Mouse (Mus musculus) layer of hippocampus, adult 11-12 months (tissue): ENCODE measurements around the gene Tbck.

ENCODE experiments used
- DNase-seq: peaks from one replicate; pipeline ENCODE4 v3.0.0; 2022; ENCODE audit warnings: low spot score

The Tbck gene

DNA sequence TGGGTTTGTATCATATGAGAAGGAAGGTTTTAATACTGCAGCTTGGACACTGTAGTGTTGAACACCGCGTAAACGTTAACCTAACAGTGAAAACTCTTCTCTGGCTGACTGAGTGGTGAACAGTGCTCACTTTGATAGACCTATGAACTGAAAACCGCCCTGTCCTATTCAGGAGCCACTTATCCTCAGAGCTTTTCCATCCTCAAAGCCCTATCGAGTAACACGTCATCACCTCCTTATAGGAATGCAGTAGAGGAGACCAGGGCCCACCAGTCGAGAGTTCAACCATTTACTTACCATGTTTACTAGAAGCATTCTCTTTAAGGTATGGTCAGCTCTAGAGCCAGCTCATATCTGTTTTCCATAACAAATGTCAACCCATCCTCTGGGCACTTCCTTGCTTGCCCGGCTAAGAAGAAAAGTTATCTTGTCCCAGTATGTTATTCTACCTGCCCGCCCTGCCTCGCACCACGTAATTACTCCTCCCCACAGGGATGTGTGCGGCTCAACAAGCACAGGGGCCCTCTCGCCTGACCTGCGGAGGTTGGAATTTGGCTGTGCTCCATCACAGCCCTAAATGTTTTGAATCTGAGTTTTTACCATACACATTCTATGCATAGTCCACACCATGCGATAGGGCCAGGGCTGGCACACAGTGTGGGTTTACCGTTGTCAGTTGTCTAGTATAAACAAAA is 147.4 kb downstream of the Tbck start:
- DNase-seq = no peak

DNA sequence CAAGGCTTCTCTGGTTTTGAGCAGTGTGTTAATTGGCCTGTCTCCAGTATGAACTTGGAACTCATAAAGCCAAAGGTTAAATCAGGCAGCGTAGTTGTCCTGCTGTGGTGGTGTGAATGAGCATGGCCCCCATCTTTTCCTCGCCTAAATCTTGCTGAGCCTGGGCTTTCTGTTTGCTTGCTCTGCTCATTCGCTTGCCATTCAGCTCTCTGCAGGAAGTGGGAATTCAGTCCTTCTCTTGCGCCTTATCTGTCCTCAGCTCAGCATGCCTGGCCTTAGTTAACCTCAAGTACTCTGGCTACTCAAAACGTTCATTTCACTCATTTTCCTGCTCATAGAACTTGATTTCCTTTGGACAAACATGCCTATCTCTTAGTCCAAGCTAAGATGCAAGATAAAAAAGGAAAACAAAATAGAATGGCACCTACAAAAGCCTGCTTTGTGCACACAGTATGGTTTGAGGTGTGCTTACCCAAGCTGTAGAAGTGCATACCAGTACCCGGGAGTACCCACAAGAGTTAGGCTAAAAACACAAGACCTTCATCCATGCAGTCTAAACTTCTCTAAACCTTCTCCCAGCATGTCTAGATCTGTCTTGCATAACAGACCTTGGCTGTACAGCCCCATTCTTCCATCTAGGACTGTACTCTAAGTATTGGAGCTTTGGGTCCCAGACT is 151.3 kb downstream of the Tbck start:
- DNase-seq = no peak

DNA sequence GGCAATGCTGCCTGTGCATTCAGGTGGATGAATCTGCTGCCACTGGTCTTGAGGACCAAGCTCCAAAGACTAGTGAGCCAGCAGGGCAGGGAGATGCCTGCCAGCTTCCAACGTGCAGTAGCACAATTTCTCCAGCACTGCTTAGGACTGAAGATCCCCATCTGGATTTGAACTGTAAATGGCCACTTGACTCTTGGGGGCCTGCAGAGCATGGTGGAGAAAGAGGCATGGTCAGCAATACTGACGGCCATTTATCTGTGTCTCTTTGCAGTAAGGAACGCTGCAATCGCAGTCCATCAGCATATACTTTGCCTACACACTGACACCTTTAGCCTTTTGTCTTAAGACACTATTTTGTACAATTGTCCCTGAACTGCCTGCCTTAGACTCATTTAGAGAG is 153.2 kb downstream of the Tbck start:
- DNase-seq = no peak

DNA sequence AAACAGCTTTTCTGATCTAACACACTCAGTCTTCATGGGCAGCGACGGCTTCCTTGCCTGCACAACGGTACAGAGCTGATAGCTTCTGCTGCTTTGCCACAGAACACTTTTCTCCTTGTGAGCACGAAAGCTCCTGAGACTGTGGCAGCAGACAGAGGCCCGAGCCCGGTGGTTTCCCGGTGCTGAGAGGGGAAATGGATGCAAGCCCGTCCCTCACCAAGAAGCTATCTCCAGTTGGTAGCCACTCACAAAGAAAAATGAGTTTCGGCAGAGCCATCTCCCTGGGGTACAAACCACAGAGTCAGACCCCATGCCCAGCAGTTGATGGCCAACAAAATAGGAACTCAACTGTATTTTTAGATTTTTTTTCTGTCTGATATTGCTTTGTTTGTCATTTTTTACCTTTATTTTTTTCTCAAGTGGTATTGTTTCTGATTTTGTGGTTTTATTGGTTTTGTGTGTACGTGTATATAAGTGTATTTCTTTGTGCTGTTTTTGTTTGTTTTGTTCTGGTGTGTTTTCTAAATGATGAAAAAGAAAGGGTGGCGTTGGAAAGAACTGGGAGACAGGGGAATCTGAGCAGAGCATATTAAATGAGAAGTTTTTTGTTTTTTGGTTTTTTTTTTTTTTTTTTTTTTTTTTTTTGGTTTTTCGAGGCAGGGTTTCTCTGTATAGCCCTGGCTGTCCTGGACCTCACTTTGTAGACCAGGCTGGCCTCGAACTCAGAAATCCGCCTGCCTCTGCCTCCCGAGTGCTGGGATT is 154.9 kb downstream of the Tbck start:
- no peak for DNase-seq

DNA sequence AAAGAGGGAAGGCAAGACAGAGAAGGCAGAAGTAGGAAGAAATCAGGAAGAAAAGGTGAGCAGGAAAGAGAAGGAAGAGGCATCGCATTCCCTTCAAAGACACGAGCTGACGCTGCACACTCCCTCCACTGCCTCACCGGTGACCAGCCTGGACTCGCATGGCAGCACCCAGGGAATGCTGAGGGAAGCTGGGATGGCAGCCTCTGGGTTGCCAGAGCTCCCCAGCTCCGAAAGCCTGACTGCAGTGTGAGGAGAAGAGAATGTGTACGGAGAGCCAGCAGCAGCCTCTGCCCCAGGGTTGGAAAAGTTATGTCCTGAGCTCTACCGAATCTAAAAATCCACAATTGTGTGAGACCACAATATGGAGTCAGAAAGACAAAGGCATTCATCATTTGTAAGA is 155.6 kb downstream of the Tbck start:
- no peak for DNase-seq

DNA sequence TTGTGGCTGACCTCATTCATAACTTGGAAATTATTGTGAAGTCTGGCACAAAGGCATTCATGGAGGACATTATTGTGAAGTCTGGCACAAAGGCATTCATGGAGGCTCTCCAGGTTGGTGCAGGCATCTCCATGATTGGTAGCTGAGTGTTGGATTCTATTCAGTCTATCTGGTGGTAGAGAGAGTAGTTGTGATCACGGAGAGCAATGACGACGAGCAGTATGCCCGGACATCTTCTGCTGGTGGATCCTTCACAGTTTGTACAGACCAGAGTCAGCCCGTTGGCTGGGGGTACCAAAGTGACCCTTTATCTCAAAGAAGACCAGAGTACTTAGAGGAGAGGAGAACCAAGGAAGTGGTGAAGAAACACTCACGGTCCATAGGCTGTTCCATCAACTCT is 158.7 kb downstream of the Tbck start:
- no peak for DNase-seq

DNA sequence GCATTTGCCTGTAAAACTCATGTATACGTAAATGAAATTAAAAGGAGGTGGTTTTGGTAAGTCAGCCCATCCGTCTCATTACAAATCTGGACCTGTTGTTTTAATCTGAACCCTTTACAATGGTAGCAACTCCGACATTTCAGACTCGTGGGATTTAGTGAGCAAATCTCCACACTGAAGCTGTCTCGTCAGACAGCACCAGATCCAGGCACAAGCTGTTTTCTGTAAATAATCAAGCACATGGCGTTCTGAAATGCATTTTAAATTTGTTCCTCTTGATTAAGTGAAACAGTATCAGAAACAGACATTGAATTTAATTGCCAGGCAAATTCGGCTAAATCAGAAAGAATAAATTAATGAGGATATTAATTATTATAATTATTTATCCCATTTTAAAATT is 165.7 kb downstream of the Tbck start:
- no peak for DNase-seq

DNA sequence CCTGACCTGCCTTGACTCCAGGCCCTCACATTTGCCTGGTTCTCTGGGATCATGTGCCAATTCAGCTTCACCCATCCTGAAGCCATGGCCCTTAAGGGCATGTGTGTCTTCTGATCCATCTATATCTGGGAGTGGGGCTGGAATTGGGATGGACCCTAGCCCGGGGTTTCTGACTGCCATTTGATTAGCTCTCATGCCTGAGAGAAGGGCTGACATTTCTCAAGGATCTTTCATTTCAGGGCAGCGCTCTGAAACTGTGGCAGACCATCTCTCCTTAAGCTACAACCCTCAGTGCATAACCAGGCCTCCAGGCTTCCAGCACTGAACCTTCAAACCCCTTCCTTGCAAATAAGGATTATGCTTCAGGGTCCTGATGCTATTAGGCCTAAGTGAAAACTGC is 166.5 kb downstream of the Tbck start:
- no peak for DNase-seq

DNA sequence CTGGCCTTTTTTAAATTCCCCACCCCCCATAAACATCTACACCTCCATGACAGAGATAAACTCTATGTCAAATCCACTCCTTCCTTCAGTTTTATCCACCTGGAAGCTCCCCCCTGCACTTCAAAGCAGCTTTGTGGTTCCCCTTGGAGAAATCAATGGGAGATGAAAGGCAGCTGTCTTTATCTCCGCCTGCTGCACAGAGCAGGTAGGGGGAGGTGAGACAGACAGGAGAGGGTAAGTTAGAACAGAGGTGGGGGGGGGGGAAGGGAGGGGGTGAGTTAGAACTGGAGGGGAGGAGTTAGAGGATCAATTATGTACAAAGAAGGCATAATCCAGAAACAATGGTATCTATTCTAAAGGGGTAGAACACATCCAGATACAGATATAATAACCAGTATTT is 167.5 kb downstream of the Tbck start:
- DNase-seq = no peak

DNA sequence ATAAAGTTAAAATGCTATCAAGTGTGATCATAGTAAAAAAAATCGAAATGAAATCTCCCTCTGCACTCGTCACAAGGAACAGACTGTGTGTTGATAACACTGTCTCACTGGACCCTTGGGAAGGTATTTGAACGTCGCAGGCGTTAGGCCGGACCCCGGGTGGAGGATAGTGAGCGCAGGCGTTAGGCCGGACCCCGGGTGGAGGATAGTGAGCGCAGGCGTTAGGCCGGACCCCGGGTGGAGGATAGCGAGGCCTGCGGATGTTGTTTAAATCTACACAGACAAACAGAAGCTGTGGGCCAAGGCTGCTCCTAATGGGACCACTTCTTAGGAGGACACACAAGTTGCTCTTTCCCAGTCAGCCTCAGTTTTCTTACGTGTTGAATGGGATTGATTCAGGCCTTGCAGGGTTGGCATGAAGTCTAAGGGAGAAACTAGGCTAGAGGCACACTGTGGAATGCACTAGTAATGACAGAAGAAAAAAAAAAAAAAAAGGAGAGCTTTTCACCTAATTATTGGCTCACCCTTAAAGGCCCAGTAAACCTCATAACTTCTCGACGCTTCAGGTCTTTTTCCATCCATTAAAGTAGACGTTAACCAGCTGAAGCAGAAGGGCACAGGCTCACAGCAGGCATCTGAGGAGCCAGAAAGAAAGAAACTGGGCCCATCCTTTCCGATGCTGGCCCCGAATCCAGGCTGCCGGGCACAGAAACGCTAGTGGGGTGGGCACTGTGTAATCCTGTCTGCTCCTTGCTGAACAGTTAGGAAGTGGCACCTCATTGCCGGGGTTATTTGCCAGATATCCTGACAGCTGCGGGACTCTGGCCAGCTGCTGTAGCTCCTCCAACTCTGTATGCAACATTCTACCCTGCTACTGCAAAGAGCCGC is 168.1 kb downstream of the Tbck start:
- DNase-seq = no peak

DNA sequence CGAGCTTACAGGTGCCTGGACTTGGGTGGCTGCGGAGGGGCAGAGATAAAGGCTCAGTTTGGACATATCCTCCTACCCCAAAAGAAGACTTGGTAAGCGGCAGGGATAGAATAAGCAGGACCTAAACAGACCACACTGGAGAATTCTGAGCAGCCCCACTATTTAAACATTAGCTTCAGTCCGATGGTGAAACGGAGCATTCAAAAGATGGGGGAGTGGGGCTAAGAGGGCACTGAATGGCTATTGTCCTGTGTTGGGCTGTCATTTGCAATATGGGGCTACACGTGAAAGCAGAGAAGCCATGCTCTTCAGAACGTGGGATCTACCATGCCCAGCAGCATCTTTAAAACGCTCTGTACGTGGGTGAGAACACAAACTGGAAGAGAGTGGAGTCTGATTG is 170.3 kb downstream of the Tbck start:
- DNase-seq = no peak

DNA sequence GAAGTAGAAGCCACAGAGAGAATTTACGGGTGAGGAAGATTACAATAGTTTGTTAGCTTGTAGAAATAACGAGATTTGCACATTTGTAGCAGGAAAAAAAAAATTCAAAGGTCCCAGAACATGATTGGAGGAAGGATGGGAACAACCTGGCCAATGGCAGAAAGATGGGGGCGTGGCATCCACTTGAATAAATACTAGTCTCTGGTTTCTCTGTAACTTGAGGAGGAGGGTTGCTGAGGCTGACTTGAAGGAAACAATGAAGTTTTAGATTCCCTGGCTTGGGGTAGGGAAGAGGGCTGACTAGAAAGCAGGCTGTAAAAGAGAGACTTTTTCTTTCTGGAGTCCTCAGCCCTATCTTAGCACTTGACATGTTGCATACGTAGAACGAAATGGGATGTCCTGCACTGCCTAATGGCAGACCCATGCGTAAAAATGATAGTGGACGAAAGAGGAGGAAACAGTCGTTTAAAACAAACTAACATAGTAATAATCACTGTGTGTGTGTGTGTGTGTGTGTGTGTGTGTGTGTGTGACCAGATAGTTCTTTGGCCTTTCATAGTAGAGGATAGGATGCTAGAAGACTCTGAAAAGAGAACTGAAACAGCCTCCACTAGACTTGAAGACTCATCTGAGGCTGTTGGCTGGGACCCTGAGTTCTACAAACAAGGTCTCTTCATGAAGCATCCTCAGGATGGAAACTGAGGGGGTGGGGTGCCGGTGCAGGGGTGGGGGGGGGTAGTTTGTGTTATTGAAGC is 171.7 kb downstream of the Tbck start:
- DNase-seq = no peak

DNA sequence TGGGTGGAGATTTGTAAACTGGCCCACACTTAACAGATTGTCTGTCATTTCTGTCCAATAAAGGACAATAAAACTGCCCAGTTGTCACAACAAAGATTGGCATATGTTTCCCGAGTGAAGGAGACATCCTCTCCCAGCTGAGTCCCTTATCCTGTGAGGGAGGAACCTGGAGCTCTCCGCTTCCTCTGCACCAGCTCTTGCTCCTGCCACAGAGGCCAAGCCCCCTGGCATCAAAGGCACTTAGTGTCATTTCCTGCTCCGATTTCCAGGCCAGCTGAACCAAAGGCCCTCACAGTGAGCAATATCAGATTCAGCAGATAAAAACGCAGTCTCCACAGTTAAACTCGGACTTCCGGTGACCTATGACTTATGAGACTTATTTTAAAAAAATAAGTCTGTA is 172.7 kb downstream of the Tbck start:
- DNase-seq = no peak

DNA sequence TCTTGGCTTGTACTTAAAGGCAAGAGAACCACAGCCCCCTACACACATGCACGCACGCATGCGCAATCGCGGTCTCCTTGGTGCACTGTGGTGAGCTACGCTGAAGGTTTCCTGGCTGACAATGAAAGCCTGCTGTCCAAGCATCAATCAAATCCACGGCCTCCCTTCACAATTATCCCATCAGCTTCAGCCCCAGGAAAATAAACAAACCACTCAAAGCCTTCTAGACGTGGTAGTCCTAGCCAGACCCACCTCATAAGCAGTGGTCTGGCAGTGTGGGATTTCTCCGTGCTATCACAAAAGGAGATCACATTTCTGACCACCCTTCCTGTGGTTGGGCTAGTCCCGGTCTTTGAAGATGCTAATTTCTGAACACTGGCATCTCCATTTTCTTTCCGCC is 174.9 kb downstream of the Tbck start:
- DNase-seq = no peak

DNA sequence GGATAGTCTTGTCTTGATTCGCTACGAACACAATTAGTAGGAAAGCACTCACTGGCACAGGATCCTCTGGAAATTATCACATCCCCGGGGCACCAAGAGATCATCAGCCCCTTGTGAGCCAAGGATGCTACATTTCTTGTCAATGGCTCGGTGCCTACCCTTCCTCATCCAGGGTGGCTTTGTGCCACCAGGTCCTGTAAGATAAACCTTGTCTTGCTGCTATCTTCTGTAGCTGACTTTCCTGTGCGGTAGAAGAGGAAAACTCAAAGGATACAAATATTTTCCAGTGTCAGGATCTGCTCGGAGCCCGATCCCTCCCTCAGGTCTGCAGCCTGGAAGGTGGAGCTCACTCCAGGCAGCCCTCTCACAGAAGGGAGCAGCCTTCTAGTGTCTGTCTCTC is 175.6 kb downstream of the Tbck start:
- no peak for DNase-seq

DNA sequence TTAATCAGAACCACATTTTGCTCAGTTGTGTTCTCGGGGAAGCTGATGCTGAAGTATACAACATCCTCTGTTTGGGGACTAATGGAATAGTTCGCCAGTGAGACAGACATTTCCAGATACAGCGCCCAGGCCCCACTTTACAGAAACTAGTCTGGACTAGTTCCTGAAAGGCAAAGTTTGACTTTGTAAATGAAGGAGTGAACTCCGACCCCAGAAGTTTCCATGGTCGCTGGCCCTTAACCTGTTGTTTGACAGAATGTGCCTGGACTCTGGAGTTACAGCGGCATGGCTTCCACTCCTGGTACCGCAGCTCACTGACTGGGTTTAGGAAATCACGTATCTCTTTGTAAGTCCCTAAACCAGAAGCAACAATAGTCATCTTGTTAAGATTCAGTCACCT is 176.9 kb downstream of the Tbck start:
- DNase-seq = no peak

DNA sequence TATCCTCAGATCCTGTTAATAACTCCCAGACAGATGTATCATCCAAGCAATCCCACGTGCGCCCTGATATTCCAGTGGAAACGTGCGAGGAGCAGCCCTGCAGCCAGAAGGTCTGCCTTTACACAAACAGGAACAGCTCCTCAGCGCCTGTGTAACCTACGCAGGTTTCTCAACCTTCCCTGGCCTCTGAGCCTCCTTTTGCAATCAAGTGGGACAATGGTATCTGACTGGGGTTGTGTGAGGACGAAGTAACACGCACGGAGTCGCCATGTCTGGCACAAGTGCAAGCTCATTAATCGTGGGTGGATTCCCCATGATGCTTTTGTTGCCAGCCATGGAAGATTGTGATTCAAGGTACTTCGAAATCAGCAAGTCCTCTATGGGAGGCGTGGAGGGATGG is 179.9 kb downstream of the Tbck start:
- DNase-seq = no peak

DNA sequence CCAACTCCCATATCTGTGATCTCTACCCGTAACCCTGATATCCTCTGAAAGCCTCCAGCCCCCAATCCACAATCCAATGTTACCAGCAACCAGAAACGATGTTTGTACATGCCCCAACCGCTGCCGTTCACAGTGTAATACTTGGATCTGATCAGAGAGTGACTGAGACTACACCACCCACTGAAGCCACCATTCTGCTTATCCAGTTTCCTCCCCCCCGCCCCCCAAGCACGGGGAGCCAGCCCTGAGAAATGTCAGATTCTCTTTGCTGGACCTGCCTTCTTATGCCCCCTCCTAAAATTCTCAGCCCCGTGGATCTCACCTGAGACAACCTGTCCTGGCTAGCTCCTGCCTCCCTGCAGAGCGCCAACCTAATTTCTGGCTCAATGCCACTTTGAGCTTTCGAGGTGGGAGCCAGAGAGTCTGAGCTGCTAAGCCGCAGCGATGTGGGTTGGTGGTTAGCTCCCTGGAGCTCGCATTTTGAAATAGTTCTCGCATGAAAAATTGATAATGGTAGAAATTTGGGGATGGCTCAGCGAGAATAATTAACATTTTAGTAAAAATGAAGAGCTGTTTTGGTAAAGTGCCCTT is 180.5 kb downstream of the Tbck start:
- no peak for DNase-seq

DNA sequence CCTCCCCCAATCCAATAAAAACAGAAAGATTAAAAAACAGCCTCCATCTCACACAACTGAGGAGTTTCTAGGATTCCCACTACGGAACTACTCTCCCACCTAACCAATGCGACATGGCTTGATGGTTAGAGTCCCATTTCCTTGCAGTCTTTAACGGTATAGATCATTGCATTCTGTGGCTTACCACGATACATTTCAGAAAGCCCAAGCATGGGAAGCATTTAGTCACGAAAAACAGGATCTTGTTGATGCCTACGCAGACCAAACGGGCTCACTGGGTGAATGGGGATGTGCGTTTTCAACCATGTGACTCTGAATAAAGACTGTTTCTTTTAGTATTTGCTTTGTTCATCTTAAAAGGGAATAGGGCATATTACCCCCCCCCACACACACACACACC is 181.0 kb downstream of the Tbck start:
- DNase-seq = no peak

DNA sequence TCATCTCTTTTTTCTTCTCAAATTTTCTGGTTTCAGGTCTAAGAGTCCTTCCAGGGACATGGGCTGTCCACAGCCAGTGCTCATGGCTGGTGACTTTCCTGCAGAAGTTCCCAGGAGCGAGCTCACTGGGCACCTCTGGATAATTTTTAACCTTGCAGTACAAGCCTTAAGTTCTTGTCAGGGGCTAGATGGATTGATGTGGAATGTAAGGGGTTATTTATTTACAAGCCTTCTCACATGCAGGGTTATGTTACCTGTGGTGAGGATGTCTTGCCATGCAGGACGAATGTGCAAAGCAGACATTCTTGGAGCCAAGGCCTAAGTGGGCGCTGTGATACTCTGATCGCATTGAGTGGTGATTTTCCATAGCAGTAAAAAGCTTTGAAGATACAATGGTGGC is 181.7 kb downstream of the Tbck start:
- no peak for DNase-seq

DNA sequence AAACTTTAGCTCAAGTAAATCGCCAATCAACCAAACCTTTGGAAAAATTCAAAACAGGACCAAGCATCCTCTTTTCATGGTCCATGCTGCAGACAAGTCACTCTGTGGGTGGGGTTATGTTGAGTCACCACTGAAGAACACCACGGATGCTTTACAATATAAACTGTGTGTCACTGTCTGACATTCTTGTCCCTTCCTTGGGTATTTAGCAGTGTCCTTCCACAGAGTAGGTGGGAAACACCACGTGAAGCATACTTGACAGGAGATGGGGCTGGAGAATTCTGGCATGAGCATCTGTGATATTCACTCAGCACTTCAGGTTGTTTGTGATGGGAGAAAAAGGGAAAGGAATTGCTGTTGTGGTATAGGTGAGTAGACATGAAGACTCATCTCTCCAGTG is 183.0 kb downstream of the Tbck start:
- no peak for DNase-seq
